Mouse (Mus musculus) kidney, postnatal 14 days (tissue): Measurements from ENCODE around the gene Srek1.

Source experiments
- DNase-seq: peaks from one replicate; pipeline ENCODE4 v3.0.0; 2022; ENCODE audit warnings: mixed read lengths

The Srek1 gene

DNA sequence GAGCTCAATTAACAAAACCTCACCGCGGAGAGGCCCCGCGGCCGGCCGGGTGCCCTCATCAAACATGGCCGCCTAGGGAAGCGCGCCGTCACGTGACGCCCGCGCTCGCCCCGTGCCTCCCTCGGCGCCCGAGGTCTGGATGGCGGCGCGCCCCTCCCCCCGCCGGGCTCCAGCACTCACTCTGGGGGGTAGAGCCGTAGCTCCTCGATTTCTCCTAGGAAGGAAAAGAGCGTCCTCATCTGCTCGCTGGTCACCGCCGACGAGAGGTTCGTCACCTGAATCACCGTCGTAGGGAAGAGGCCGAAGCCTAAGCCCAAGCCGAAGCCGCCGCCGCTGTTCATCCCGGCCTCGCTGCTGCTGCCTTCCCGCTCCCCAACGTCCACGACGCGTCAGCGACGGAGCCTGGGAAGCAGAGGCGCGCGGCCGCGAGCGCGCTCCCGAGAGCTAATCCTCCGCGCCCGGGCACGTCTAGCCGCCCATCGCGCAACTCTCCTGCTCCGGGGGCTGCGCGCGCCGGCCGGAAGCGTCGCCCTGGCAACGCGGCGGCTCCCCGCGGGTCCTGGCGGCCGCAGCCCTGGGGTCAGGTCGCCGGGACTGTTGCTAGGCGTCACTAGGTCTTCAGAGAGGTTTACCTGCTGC, at the start of gene Srek1:
Srek1 (minus strand) TSS at position 490 of the 639 bp plus-strand sequence.
- peak; percentile 97 for DNase-seq

DNA sequence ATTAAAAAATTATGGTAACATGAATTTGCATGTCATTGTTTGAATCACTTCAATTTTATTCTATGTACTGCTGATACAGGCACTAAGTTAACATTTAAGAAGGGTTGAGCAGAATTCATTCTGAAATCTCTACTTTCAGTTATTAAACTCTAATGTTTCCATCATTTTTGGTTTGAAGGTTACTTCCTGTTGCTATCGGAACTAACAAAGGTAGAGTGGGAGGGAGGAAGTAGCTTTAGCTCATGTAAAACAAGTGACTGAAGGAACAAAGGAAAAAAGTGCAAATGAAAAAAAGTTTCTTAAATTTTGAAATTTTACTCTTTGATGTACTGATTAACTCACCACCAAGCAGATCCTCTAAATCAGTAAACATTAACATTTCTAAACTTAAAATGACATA, 47.9 kb upstream of the Srek1 start:
- DNase-seq, result no peak

DNA sequence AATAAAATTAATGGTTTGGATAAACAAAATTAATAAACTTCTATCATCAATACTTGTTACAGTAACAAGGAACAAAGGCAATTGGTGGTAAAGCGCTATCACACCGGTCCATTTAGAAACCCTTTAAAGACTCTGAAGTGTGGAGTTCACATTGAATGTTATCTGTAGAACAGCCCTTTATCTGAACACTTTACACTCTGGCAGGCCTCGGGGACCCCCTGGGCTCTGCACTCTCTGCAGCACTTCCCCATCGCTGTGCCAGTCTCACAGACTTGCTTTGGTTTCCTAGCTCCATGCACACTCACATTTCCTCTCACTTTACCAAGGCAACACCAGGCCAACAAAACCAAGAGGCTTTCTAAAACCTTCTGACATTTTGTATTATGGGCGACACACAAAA, 45.0 kb upstream of the Srek1 start:
- DNase-seq, result no peak

DNA sequence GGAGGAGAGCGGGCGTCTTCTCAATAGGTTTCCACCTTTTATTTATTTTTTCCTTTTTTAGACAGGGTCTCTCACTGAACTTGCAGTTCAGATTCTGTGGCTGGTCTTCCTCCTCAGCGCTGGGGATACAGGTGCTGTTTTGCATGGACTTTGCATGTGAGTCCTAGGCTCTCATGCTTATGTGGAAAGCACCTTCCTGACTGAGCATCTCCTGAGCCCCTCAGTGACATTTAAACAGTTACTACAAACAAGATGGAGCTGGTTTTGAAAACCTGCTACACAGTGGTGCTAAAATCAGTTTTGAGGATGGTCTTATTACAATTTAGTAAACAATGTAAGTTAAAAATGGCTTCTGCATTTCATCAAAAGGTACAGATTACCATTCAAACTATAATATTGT, 43.5 kb upstream of the Srek1 start:
- DNase-seq, result no peak

DNA sequence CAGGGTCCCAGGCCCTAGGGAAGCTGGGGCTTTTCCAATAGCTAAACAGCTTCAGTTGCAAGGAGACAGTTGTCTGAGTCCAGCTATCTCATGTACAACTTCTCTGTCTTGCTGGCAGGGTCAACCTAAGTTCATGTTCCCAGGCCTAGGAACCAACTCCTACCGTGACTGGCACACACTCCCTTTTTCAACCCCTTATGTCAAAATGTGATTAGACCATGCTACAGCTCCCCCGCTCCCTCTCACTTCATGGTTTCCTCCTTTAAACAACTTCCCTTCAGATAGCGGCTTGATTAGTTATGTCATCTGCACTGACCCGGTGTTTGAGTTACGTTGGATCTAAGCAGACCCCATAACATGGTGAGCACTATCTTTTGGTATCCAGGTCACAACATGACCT, 33.1 kb upstream of the Srek1 start:
- no peak for DNase-seq

DNA sequence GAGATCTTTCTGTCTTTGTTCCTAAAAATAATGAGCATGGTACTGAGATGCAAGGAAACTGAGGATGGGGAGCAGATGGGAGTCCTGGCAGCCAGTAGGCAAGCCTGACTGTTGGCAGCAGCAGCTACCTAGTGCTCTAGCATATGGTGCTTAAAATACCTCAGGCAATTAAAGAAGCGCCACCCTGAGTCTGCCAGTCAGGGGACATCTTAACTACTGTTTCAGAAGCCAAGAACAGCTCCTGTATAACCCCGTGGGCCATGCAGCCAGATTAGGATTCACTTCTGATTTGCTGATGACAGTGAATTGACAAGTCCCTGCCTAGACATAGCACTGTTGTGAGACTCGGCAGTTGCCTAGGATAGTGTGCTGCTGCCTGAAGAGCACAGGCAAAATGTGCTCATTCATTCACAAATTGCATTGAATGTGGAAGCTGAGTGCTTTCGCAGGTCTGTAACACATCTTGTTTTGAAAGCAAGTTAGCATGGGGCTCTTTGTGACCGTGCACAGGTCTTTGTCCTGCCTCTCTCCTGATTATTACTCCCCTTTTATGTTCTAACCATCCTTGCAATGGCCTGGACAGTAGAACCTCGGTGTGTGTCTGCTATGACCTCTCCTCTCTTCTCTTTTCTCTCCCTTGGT, 31.9 kb upstream of the Srek1 start:
- no peak for DNase-seq

DNA sequence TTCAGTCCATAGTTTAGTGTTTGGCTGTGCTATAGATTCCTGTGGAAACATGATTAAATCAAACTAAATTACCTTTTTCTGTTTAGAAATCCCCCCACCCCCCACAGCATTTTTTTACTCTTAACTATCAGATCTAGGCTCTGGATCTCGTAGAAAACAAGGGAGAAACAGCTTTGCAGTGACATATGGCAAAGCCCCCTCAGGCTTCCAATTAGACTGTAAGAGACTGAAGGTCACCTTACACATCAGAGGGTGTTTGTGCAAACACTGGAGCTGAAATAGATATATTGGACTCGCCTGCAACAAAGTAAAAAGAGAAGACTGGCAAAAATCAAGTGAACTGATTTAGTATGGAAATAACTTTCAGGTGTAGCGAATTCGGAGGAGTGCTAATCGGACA, 29.3 kb upstream of the Srek1 start:
- DNase-seq, result no peak

DNA sequence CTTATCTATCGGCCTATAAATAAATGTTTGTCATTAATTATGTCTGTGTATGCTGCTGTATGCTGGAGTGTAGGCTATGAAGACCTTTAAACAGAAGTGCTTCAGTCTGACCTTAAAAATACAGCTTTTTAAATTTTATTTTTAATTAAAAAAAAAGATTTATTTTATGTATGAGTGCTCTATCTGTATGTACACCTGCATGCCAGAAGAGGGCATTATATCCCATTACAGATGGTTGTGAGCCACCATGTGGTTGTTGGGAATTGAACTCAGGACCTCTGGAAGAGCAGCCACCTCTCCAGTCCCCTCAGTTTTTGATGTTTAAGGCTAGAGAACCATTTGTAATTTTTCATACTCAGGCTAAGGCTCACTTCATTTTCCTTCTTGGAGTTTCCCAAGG, 26.6 kb upstream of the Srek1 start:
- no peak for DNase-seq

DNA sequence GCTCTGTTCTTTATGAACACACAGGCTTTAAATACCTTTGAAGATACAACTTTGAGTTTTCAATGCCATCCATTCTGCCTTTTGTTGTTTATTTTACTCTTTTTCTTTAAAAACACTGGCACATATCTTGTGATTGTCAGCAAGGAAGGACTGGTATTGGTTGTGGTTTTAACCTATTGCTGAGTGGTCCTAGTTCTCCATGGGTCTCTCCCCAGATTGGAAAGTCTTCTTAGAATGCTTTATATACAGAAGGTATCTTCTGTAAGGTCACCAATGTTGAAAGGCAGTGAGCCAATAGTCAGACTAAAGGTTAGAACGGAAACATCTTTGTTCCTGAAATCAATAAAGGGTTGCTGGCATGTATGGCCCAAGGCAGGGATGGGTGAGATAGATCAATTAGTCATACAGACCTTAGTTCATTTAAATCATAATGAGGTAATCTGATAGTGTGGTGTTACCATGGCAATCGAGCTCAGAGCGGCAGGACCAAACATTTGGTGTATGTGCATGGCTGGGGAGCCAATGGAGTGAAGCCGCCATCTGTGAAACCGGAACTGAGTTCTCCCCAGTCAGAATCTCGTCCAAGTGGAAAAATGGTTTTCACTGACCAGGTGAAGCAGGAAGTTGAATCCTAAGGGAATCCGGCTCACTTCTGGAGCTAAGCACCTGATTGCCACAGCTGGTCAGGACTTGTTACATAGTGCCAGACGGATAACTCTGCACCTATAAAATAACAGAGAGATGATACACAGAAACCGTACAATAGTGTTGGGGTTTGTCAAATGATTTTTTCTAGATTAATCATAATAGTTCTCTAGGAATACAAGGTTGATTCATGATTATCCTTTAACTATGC, 20.5 kb upstream of the Srek1 start:
- no peak for DNase-seq

DNA sequence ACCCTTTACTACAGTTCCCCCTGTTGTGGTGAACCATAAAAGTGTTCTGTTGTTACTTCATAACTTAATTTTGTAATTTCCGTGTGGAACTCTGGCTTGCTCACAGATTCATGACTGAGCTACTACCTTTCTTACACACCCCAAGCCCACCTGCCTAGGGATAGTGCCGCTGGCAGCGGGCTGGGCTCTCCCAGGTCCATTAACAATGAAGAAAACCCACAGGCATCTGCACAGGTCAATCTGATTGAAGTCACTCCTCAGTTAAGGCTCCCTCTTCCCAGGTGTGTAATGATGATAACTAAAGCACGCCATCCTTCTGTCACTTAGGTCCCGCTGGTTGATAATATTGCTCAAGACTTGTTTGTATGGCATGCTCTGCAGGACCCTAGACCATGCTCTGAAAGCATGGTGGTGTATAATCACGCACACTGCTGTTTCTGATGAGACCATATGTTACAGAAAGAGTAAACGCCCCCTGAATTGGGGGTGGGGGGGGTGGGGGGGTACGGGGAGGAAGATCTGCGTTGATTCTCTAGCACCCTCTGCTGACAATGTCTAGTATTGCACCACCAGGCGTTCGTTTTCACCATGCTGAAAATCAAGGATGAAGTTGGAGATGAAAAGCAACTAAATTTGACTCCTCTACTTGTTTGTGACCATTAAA, 5.6 kb upstream of the Srek1 start:
- peak; percentile 46 for DNase-seq

DNA sequence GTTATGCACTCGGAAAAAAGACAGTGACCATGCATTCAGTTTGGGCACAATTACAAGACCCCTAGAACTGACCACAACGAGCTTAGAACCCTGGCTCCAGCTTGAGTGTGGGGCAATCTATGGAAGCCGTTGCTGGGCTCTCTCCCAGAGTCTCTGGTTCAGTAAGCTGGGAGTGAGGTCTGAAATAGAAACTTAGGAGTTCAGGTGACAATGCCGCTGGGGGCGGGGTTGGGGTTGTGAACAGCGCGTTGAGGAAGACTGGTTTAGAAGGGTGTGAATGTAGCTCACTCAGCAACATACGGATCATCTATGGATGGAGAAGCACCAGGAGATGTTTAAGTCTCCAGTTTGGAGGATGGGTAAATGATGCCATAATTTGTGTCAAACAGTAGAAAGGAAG, 2.7 kb upstream of the Srek1 start:
- no peak for DNase-seq

DNA sequence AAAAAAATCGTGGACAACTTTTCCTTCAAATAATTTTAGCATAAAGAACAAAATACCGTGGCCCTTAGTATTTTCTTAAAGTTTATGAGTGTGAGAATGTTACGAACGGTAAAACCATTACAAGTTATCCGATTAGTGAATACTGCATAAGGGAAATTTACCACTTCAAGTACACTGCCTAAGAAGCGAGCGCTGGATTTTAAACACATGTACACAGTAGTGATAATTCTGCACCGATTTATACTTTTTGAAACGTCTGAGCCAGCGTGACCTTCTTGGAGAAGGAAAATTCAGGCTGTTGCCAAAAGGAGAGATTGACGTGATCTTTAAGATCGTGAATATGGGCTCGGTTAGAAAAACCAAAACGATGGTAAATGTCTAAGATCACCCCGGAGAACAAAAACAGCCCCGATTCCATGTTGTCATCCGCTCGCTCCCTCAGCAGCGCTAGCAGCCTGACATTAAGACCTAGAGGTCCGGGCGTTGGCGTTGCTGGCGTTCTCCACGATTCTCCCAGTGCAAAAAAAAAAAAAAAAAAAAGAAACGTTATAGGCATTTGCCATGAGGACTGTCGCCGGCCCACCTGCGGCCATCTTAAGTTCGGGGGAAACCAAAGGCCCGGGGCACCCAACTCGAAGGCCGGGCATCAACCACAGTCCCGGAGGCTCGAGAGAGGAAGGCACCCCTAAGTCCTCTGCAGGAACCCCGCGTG, 845 bp downstream of the Srek1 start:
- DNase-seq, result no peak

DNA sequence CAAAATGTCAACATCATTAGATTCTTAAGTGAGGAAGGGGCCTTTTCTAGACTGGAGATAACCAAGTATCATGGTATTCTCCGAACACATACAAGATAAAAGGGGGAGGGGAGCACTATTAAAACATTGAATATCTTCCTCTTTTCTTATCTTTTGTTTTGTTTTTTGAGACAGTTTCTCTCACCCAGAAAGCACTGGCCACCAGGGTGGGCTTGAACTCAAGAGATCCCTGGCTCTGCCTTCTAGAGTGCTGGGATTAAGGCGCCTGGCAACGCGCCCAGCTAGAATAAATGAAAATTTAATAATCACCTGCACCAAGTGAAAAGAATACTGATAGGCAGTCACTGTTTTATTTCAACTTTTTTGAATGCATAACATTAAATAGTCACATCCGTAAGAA, 1.5 kb downstream of the Srek1 start:
- DNase-seq, result peak; percentile 17

DNA sequence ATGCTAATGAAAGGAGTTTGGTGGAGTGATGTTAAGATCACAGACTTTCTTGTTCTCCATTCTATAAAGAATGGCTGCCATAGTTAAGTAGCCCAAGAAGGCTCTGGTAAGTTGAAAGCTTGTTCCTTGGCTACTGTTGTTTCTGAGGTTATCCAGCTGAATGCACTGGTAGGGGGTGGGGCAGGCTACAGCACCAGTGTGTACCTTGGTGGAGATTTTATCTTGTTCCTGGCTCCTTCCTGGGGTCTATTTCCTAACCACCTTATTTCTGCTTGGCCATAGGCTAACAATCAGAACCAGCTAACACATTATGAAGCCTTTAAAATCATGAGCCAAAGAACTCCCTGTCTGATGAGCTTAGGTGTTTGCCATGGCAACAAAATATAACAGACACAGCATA, 3.6 kb downstream of the Srek1 start:
- DNase-seq, result no peak

DNA sequence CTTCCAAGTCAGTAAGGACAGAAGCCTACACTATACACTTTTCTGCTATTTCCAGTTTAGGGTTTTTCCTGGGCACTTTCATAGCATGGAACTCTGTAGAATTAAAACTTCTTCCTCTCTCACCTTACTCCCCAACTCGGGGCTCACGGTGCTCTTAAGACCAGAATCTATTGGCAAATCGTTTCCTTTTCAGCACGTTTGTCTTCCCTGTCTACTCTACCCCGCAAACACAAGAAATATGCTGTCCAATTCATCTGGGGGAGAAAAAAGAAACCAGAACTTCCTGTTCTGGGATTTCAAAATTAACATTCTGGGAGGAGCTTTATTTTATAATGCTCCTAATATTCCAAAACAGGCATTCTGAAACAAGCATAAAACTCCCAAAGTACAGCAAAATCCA, 6.5 kb downstream of the Srek1 start:
- DNase-seq, result no peak

DNA sequence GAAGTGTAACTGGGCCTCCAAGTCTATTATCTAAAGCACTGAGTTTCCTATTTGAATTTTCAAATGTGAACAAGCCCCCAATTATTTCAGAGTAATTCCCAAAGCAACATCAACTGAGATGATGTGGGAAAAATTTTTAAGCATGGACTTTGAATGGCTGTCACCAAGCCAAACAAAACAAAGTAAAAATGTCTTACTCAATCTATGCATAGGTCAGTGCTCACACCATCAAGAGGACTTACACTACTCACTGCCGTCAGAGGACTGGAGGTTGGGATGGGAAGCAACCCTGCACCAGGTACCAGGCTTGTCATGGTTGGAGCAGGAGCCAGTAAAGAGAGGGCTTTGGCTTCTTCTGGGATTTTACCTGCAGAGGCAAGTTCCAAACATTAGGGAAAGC, 10.8 kb downstream of the Srek1 start:
- no peak for DNase-seq

DNA sequence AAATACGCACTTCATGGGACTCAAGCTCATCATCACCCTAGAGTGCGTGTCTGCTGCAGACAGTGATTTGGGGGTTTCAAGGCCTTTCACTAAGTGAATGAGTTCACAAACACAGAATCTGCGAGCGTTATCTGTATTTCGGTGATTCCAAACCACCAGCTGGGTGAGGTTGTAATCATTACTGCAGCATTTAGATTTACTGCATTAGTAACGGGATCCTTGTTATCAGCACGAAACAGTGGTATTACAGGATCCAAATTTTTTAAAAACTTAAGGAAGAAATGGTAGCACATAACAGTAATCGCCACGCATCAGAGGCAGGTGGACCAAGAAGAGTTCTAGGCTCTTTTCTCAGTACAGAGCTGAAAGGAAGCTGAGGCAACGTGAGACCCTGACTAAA, 12.4 kb downstream of the Srek1 start:
- no peak for DNase-seq

DNA sequence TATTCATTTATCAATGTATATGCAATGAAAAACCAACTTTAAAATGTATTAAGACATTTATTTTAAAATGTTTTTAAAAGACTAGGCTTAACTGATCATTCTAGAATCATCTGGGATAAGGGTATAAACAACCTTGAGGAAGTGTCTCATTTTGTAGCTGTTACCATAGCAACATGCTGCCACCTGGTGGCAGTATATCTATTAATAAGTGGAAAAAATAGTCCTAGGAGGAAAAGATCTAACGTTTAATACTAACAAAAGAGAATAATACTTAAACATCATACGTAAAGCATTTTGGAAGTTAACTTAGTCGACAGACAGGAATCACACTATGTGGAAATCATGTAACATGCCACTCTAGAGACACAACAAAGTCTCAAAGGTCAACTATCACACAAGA, 23.0 kb downstream of the Srek1 start:
- peak; percentile 52 for DNase-seq

DNA sequence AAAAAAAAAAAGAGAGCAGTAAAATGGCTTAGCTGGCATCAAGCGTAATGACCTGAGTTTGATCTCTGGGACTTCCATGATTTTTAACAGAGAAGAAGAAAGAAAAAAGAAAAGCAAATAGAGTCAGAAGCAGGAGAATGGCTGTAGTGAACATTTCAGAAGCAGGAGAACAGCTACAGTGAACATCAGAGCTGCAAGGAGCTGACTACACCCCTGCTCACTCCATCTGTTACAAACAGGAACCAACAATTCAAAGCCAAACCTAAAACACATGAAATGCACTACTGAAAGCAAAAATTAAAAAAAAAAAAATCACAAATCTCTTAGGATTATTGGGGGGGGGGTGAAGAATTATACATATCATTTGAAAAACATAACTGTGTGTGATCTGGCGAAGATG, 28.7 kb downstream of the Srek1 start:
- no peak for DNase-seq

DNA sequence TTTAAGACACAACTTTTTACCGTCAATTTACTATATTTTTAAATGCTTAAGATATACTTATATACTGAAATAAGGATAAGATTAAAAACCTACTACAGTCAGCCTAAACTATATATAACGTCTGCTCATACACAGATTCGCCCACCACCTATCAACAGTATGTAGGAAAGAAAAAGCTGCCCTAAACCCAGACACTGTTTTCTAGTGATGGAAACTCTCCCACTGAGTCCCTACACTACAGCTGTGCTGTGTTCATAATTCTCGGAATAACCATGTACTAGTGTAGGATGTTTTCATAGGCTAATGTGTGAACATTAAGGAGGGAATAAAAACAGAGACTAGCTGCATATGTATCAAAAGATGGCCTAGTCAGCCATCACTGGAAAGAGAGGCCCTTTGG, 29.2 kb downstream of the Srek1 start:
- DNase-seq, result no peak

DNA sequence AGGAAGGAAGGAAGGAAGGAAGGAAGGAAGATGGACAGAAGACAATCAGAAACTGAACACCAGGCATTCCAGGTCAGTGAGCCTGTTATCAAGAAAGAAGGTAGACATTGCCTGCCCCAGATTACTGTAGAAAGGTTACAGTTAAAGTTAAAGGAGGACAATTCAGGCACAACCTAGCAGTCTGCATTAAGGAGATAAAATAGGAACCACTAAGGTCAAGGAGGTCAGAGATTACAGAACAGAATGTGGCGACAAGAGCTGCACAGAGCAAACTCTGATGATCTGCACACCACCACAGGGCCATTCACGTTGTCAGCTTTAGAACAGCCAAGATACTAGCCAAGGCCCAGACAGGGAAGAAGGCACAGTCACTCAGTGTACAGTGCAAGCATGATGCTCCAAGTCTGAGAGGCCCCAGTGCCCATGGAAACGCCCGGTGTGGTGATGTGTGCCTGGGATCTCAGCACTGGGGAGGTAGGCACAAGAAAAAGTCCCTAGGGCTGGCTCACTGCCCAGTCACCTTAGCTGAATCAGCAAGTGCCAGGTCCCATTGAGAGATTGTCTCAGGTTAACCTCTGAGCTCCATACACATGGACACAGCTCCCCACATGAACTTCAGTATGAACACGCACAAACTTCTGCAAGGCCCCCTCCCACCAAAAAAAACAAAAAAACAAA, 38.9 kb downstream of the Srek1 start:
- DNase-seq, result no peak

DNA sequence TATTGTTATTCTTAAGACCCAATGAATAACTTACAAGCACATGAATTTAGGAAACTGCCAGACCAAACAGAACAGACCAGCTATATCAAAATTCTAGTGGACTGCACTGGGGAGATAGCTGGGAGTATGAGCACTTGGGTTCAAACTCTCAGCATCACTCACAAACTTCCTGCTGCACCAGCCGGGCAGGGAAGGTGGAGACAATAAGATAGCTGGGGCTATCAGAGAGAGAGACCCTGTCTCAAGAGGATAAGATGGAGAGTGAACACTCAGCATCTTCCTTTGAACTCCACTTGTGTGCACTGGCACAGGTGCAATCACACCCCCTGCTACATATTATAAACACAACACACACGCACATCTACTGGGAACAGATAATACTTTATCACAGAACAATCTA, 47.5 kb downstream of the Srek1 start:
- no peak for DNase-seq
